Mouse (Mus musculus): ENCODE results near the gene Mrps21. TPM values are rescaled to one million over a fixed set of nuclear protein-coding genes. Genes with fewer than 3 reads are reported as not detected.
"Not testable (repeated sequence)": the region's sequence is repeated elsewhere in the genome, so short reads cannot be mapped to it uniquely, and the experiment has no call there.

Gene Mrps21
- total RNA-seq, 1 experiment from 2014 or later: 155 TPM

GRCm38 (mm10) chr3:95860323-95860722 is 11.0 kb downstream of the Mrps21 start:
- no peak for ATAC-seq (ENCODE audit: extremely low read depth, insufficient number of reproducible peaks, low FRiP score, poor library complexity, severe bottlenecking)

- ATAC-seq (ENCODE audit: extremely low read depth, insufficient number of reproducible peaks, low FRiP score, poor library complexity, severe bottlenecking): not testable (repeated sequence)
Observed at GRCm38 (mm10) chr3:95858278-95858677, 13.0 kb downstream of the Mrps21 start.

GRCm38 (mm10) chr3:95857050-95857449 is 14.3 kb downstream of the Mrps21 start:
- not testable (repeated sequence) for ATAC-seq (ENCODE audit: extremely low read depth, insufficient number of reproducible peaks, low FRiP score, poor library complexity, severe bottlenecking)

- ATAC-seq (ENCODE audit: extremely low read depth, insufficient number of reproducible peaks, low FRiP score, poor library complexity, severe bottlenecking): no peak
Observed at GRCm38 (mm10) chr3:95856115-95856514, 15.2 kb downstream of the Mrps21 start.

- ATAC-seq (ENCODE audit: extremely low read depth, insufficient number of reproducible peaks, low FRiP score, poor library complexity, severe bottlenecking): peak; percentile 94
Observed at GRCm38 (mm10) chr3:95855502-95856089, 15.7 kb downstream of the Mrps21 start, which contains the start of gene Prpf3. Gene Prpf3 (minus strand): TSS chr3:95855885.

- ATAC-seq (ENCODE audit: extremely low read depth, insufficient number of reproducible peaks, low FRiP score, poor library complexity, severe bottlenecking): no peak
Observed at GRCm38 (mm10) chr3:95851317-95851716, 20.0 kb downstream of the Mrps21 start.

GRCm38 (mm10) chr3:95850611-95851010 is 20.7 kb downstream of the Mrps21 start:
- no peak for ATAC-seq (ENCODE audit: extremely low read depth, insufficient number of reproducible peaks, low FRiP score, poor library complexity, severe bottlenecking)

GRCm38 (mm10) chr3:95842503-95843214 is 28.7 kb downstream of the Mrps21 start:
- no peak for ATAC-seq (ENCODE audit: extremely low read depth, insufficient number of reproducible peaks, low FRiP score, poor library complexity, severe bottlenecking)

- ATAC-seq (ENCODE audit: extremely low read depth, insufficient number of reproducible peaks, low FRiP score, poor library complexity, severe bottlenecking): no peak
Observed at GRCm38 (mm10) chr3:95839250-95839649, 32.1 kb downstream of the Mrps21 start.

- no peak for ATAC-seq (ENCODE audit: extremely low read depth, insufficient number of reproducible peaks, low FRiP score, poor library complexity, severe bottlenecking)
Observed at GRCm38 (mm10) chr3:95829053-95829452, 42.3 kb downstream of the Mrps21 start.

GRCm38 (mm10) chr3:95826275-95826674 is 45.0 kb downstream of the Mrps21 start:
- no peak for ATAC-seq (ENCODE audit: extremely low read depth, insufficient number of reproducible peaks, low FRiP score, poor library complexity, severe bottlenecking)

- no peak for ATAC-seq (ENCODE audit: extremely low read depth, insufficient number of reproducible peaks, low FRiP score, poor library complexity, severe bottlenecking)
Observed at GRCm38 (mm10) chr3:95820046-95821010, 51.0 kb downstream of the Mrps21 start.

- ATAC-seq (ENCODE audit: extremely low read depth, insufficient number of reproducible peaks, low FRiP score, poor library complexity, severe bottlenecking): peak; percentile 94
Observed at GRCm38 (mm10) chr3:95819351-95819985, 51.9 kb downstream of the Mrps21 start.

GRCm38 (mm10) chr3:95818571-95819288 is 52.6 kb downstream of the Mrps21 start, which contains the start of gene Rprd2:
Gene Rprd2 (minus strand): TSS chr3:95818863.
- ATAC-seq (ENCODE audit: extremely low read depth, insufficient number of reproducible peaks, low FRiP score, poor library complexity, severe bottlenecking): peak; percentile 17; the same call in 1 of the 2 replicates

- no peak for ATAC-seq (ENCODE audit: extremely low read depth, insufficient number of reproducible peaks, low FRiP score, poor library complexity, severe bottlenecking)
Observed at GRCm38 (mm10) chr3:95818026-95818511, 53.2 kb downstream of the Mrps21 start.

- ATAC-seq (ENCODE audit: extremely low read depth, insufficient number of reproducible peaks, low FRiP score, poor library complexity, severe bottlenecking): no peak; the same call in 1 of the 2 replicates
Observed at GRCm38 (mm10) chr3:95816681-95817080, 54.6 kb downstream of the Mrps21 start.

Data from neutrophil, adult 5-6 weeks (primary cell).